Mouse (Mus musculus) testis, adult 2 months (tissue): ENCODE measurements around the gene Cbr2. TPM values are rescaled to one million over a fixed set of nuclear protein-coding genes. Genes with fewer than 3 reads are reported as not detected.

Experiments used
- H3K27ac ChIP-seq: fragments of 200-500 bp; 2 replicates; pipeline ENCODE4 v1.5.1; 2012; ENCODE audit warnings: low read depth, low read length; ENCODE audit not compliant: control insufficient read depth, insufficient read depth
- H3K27me3 ChIP-seq: fragments of 200-500 bp; 2 replicates; pipeline ENCODE4 v1.6.1; 2012; ENCODE audit warnings: mild to moderate bottlenecking, low read length, moderate library complexity; ENCODE audit not compliant: control insufficient read depth, insufficient read depth
- H3K36me3 ChIP-seq: fragments of 200-500 bp; 2 replicates; pipeline ENCODE4 v1.6.1; 2012; ENCODE audit warnings: mild to moderate bottlenecking, low read length; ENCODE audit not compliant: control insufficient read depth, insufficient read depth
- H3K4me1 ChIP-seq: fragments of 200-500 bp; 2 replicates; pipeline ENCODE4 v1.6.1; 2012; ENCODE audit warnings: low read length; ENCODE audit not compliant: control insufficient read depth, insufficient read depth
- H3K4me3 ChIP-seq: fragments of 200-500 bp; 2 replicates; pipeline ENCODE4 v1.5.1; 2012; ENCODE audit warnings: low read depth, mild to moderate bottlenecking, low read length, moderate library complexity, mixed read lengths; ENCODE audit not compliant: control insufficient read depth
- CTCF ChIP-seq: fragments of 200-500 bp; IDR thresholded peaks from 2 replicates; pipeline ENCODE4 v1.5.1; 2012; ENCODE audit warnings: low read depth, mild to moderate bottlenecking, inconsistent platforms, low read length, moderate library complexity; ENCODE audit not compliant: control insufficient read depth, insufficient read depth, insufficient replicate concordance
- POLR2A ChIP-seq: fragments of 200-500 bp; IDR thresholded peaks from 2 replicates; pipeline ENCODE4 v1.6.1; 2012; ENCODE audit warnings: low read depth, mild to moderate bottlenecking, inconsistent platforms, low read length, moderate library complexity; ENCODE audit not compliant: control insufficient read depth
- polyA plus RNA-seq: library from polyadenylated mRNA; depleted of rRNA; stranded (reverse); fragments of >200 nt; gene quantifications from 2 replicates; pipeline ENCODE4 v1.2.3, GENCODE M21; 2012; rRNA removed

Gene Cbr2
- polyA plus RNA-seq, 1 experiment = 7.7 TPM

GRCm38 (mm10) chr11:120679909-120680308 is 52.0 kb downstream of the Cbr2 start:
- no peaks in the 10 kb centered on the region for H3K27me3 ChIP-seq
- no peaks in the 10 kb centered on the region for H3K36me3 ChIP-seq
- H3K4me3 ChIP-seq = no peak overlapping the region
- no peak overlapping the region for H3K27ac ChIP-seq
- H3K4me1 ChIP-seq = no peaks in the 10 kb centered on the region
- TF ChIP-seq POLR2A (no peak), CTCF (peak; percentile 36; the same call in 1 of the 2 replicates)

Other genes with a start within 250 kb of the Cbr2 start
- 84.6 and 94.8 TPM in 2 replicates for gene Mrpl12, start 247.5 kb downstream of the Cbr2 start, polyA plus RNA-seq
- 68.3 and 75.0 TPM in 2 replicates for gene Slc25a10, start 240.3 kb downstream of the Cbr2 start, polyA plus RNA-seq
- gene Gcgr, start 201.4 kb downstream of the Cbr2 start, polyA plus RNA-seq = 0.07 and 0.18 TPM in 2 replicates
- 196 and 204 TPM in 2 replicates for gene Mcrip1, start 182.4 kb downstream of the Cbr2 start, polyA plus RNA-seq
- gene Ppp1r27, start 181.0 kb downstream of the Cbr2 start, polyA plus RNA-seq = 31.2 and 31.6 TPM in 2 replicates
- gene P4hb, start 158.9 kb downstream of the Cbr2 start, polyA plus RNA-seq = 46.7 and 55.1 TPM in 2 replicates
- gene Arhgdia, start 150.5 kb downstream of the Cbr2 start, polyA plus RNA-seq = 94.7 and 101 TPM in 2 replicates
- gene Alyref, start 133.7 kb downstream of the Cbr2 start, polyA plus RNA-seq = 22.8 and 23.6 TPM in 2 replicates
- 178 and 209 TPM in 2 replicates for gene Anapc11, start 133.7 kb downstream of the Cbr2 start, polyA plus RNA-seq
- gene Npb, start 123.6 kb downstream of the Cbr2 start, polyA plus RNA-seq = 24.6 and 26.3 TPM in 2 replicates
- gene Pcyt2, start 114.2 kb downstream of the Cbr2 start, polyA plus RNA-seq = 106 and 116 TPM in 2 replicates
- gene Sirt7, start 106.9 kb downstream of the Cbr2 start, polyA plus RNA-seq = 22.3 and 23.9 TPM in 2 replicates
- 9.5 and 10.4 TPM in 2 replicates for gene Mafg, start 98.5 kb downstream of the Cbr2 start, polyA plus RNA-seq
- gene Pycr1, start 88.3 kb downstream of the Cbr2 start, polyA plus RNA-seq = 0.98 and 1.5 TPM in 2 replicates
- 0.61 TPM in 1 of 2 replicates, not detected in the other for gene Myadml2, start 84.0 kb downstream of the Cbr2 start, polyA plus RNA-seq
- gene Notum, start 70.9 kb downstream of the Cbr2 start, polyA plus RNA-seq = 0.35 and 0.36 TPM in 2 replicates
- 234 and 253 TPM in 2 replicates for gene Aspscr1, start 59.1 kb downstream of the Cbr2 start, polyA plus RNA-seq
- 54.5 and 59.7 TPM in 2 replicates for gene Cenpx, start 18.4 kb downstream of the Cbr2 start, polyA plus RNA-seq
- gene Lrrc45, start 18.2 kb downstream of the Cbr2 start, polyA plus RNA-seq = 10.7 and 12.3 TPM in 2 replicates
- 3.1 and 4.1 TPM in 2 replicates for gene Rac3, start 10.6 kb downstream of the Cbr2 start, polyA plus RNA-seq
- gene Dcxr, start 4.8 kb downstream of the Cbr2 start, polyA plus RNA-seq = 3.7 and 5.5 TPM in 2 replicates
- 7.0 and 8.7 TPM in 2 replicates for gene Hmga1b, start 30.7 kb upstream of the Cbr2 start, polyA plus RNA-seq
- 11.1 and 11.3 TPM in 2 replicates for gene Rfng, start 52.1 kb upstream of the Cbr2 start, polyA plus RNA-seq
- gene Gps1, start 52.2 kb upstream of the Cbr2 start, polyA plus RNA-seq = 233 and 245 TPM in 2 replicates
- 51.1 and 51.7 TPM in 2 replicates for gene Dus1l, start 64.3 kb upstream of the Cbr2 start, polyA plus RNA-seq
- gene Fasn, start 92.4 kb upstream of the Cbr2 start, polyA plus RNA-seq = 71.2 and 72.1 TPM in 2 replicates
- 34.6 and 37.5 TPM in 2 replicates for gene Ccdc57, start 200.8 kb upstream of the Cbr2 start, polyA plus RNA-seq
- 3.7 and 4.4 TPM in 2 replicates for gene Slc16a3, start 216.4 kb upstream of the Cbr2 start, polyA plus RNA-seq